Mouse (Mus musculus): Measurements from ENCODE around the gene Slc15a4. TPM values are rescaled to one million over a fixed set of nuclear protein-coding genes. Genes with fewer than 3 reads are reported as not detected.

Gene Slc15a4
- polyA plus RNA-seq, 1 experiment from 2014 or later, result 18.1 TPM

DNA sequence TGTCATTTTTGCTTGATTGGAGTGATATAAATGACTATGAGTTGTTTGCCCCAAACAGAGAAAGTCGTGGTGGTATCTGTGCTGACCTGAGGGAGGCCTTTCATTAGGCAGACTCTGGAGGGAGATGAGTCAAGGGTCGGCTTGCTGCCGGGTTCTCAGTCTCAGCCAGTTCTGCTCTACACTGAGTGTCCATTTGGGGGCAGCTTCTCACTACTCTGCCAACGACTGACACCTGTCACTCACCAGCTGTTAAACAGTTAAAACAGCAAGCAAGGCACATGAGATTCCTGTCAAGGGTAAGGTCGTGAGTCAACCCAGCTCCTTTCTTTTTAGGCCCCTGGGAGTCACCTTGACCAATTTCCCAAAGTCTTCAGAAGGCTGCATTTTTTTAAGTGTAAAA, 40.3 kb downstream of the Slc15a4 start:
- no peak overlapping the region for H3K27ac ChIP-seq
- H3K9ac ChIP-seq, result no peak overlapping the region
- WGBS, result 66% methylated on average over 5 of the region's 5 CpGs
- H3K4me3 ChIP-seq (replicated peaks), result no peak overlapping the region
- H3K4me1 ChIP-seq (replicated peaks), result no peaks in the 10 kb centered on the region
- H3K4me2 ChIP-seq (replicated peaks), result no peak overlapping the region
- H3K27me3 ChIP-seq (replicated peaks), result no peaks in the 10 kb centered on the region
- peaks cover 27% of the 10 kb centered on the region for H3K36me3 ChIP-seq
- H3K9me3 ChIP-seq, result no peaks in the 10 kb centered on the region
- no peak for ATAC-seq

DNA sequence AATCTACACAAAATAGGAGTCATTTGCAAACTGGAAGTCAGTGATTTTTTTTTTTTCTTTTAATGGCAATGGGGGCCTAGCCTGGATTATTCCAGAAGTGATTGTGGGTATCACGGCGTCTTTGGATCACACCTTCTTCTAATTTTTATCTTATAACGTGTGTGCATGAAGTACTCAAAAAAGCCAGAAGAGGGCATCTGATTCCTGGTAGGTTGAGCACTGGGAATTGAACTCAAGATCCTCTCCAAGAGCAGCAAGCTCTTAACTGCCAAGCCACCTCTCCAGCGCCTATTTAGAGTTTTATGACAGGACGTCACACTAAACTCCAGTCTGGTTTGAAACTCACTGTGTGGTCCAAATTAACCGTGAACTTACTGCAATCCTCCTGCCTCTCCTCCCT, 44.8 kb downstream of the Slc15a4 start:
- Histone ChIP-seq H3K27me3 (replicated peaks) (no peaks in the 10 kb centered on the region), H3K9ac (no peak overlapping the region), H3K36me3 (peaks cover 3% of the 10 kb centered on the region; the same call in 1 of the 2 replicates), H3K4me2 (replicated peaks) (no peak overlapping the region), H3K4me3 (replicated peaks) (no peak overlapping the region), H3K27ac (no peak overlapping the region), H3K4me1 (replicated peaks) (no peaks in the 10 kb centered on the region), H3K9me3 (no peaks in the 10 kb centered on the region)
- no peak for ATAC-seq
- WGBS, result 65% methylated on average over 6 of the region's 6 CpGs

DNA sequence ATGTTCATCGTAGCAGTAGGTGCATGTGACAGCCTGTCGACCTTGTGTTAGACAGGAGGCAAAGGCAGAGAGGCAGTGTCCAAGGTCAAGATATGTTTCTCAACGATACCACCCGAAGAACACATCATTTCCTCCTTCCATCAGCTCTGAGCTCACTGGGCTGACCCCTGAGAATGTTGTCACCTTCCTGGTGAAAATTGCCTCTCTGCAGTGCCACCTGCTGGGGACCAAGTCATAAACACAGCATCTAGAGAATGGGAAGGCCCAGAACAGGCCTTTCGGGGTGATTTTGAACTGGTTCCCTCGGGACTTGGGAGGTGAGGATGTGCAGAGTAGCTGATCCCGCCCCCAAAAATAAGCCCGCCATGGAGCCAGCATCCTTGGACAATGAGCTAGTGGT, 49.0 kb downstream of the Slc15a4 start:
- H3K27ac ChIP-seq, result no peak overlapping the region
- H3K36me3 ChIP-seq, result no peaks in the 10 kb centered on the region
- no peak for ATAC-seq
- no peaks in the 10 kb centered on the region for H3K4me1 ChIP-seq (replicated peaks)
- no peaks in the 10 kb centered on the region for H3K9me3 ChIP-seq
- 78% methylated on average over 8 of the region's 8 CpGs for WGBS
- no peak overlapping the region for H3K4me2 ChIP-seq (replicated peaks)
- H3K4me3 ChIP-seq (replicated peaks), result no peak overlapping the region
- H3K27me3 ChIP-seq (replicated peaks), result no peaks in the 10 kb centered on the region
- H3K9ac ChIP-seq, result no peak overlapping the region

DNA sequence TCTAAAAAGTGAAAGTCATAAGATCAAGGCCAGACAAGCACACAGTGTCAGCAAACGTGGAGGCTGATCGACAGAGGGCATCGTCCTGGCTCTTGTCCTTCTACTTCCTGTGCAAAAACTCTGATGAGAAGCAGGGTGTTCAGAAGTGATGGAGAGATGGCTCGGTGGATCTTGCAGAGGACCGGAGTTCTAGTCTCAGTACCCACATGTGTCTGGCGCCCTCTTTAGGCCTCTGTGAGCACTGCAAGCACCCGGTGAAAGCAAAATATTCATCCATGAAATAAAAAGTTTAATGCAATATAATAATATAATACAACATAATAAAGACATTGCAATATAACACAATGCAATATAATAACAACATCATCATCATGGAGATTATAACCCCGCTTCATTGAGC, 55.3 kb downstream of the Slc15a4 start:
- no peaks in the 10 kb centered on the region for H3K9me3 ChIP-seq
- H3K4me3 ChIP-seq (replicated peaks), result no peak overlapping the region
- no peak overlapping the region for H3K27ac ChIP-seq
- no peaks in the 10 kb centered on the region for H3K27me3 ChIP-seq (replicated peaks)
- ATAC-seq, result no peak
- no peaks in the 10 kb centered on the region for H3K4me1 ChIP-seq (replicated peaks)
- 51% methylated on average over 8 of the region's 8 CpGs for WGBS
- H3K36me3 ChIP-seq, result no peaks in the 10 kb centered on the region
- no peak overlapping the region for H3K4me2 ChIP-seq (replicated peaks)
- no peak overlapping the region for H3K9ac ChIP-seq

DNA sequence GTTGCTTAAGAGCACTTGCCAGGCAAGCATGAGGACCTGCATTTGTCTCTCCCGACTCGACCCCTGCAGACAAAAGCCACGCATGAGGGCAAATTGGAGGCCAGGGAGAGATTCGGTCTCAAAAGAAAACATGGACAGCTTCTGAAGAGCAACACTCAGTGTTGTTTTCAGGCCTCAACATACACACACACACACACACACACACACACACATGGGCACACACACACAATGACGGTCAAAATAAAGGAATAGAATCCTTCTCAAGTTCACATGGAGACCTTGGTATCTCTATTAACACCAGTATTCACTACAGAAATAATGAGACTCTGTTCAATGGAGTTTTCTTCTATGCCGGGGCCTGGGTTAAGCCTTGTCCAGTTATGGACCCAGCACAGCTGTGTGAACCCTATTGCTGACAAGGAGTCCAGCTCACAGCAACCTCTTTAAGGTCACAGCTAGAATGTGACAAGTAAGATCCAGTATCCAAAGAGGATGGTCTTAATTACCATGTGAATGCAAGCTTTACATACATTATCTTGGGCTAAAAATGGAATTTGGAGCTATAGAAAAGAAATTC, 65.4 kb downstream of the Slc15a4 start:
- H3K4me1 ChIP-seq (replicated peaks), result no peaks in the 10 kb centered on the region
- no peaks in the 10 kb centered on the region for H3K9me3 ChIP-seq
- no peak overlapping the region for H3K27ac ChIP-seq
- no peak overlapping the region for H3K9ac ChIP-seq
- H3K27me3 ChIP-seq (replicated peaks), result no peaks in the 10 kb centered on the region
- H3K4me2 ChIP-seq (replicated peaks), result no peak overlapping the region
- 79% methylated on average over 6 of the region's 6 CpGs for WGBS
- no peak for ATAC-seq
- no peak overlapping the region for H3K4me3 ChIP-seq (replicated peaks)
- H3K36me3 ChIP-seq, result no peaks in the 10 kb centered on the region

DNA sequence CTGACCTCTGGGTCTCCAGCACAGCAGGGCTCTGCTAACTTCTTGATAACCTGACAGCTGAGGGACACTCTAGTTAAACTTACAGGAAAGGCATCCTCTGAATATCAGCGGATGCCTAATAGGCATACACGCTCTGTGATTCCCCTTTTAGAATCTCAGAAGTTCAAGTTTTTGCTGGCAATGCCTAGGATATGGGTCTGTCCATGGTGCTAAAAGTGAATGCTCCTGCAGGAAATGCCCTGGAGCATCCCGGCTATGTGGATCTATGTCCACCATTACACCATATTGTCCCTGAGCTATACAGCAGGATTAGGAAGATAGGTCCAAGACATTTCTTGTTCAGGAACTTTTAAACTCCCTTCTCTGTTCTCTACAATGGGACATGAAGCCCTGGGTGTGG, 71.6 kb downstream of the Slc15a4 start:
- WGBS, result 82% methylated on average over 3 of the region's 3 CpGs
- no peak overlapping the region for H3K4me2 ChIP-seq (replicated peaks)
- no peaks in the 10 kb centered on the region for H3K4me1 ChIP-seq (replicated peaks)
- no peak overlapping the region for H3K4me3 ChIP-seq (replicated peaks)
- H3K9me3 ChIP-seq, result no peaks in the 10 kb centered on the region
- no peak overlapping the region for H3K27ac ChIP-seq
- no peak for ATAC-seq
- H3K36me3 ChIP-seq, result no peaks in the 10 kb centered on the region
- no peaks in the 10 kb centered on the region for H3K27me3 ChIP-seq (replicated peaks)
- no peak overlapping the region for H3K9ac ChIP-seq

DNA sequence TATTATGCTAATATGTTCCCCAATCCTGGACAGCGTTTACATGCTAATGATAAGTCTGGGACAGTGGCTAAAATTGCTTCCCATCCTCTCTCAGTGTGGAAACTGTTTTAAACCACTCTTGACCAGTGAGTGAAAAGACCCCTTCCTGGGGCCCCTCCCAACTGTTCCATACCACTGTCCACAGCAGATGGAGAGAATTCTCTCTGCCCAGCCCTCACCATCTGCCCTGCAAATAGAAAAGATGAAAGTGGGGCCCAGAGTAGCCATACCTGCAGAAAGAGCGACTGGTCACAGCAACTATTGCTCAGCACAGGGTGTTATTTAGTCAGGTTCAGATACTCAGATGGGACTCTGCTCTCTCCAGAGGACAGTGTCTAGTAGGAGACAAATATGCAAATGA, 84.6 kb downstream of the Slc15a4 start:
- 79% methylated on average over 2 of the region's 2 CpGs for WGBS
- no peak overlapping the region for H3K4me2 ChIP-seq (replicated peaks)
- no peaks in the 10 kb centered on the region for H3K4me1 ChIP-seq (replicated peaks)
- H3K27me3 ChIP-seq (replicated peaks), result no peaks in the 10 kb centered on the region
- H3K9ac ChIP-seq, result no peak overlapping the region
- H3K9me3 ChIP-seq, result no peaks in the 10 kb centered on the region
- no peak for ATAC-seq
- no peak overlapping the region for H3K27ac ChIP-seq
- H3K4me3 ChIP-seq (replicated peaks), result no peak overlapping the region
- no peaks in the 10 kb centered on the region for H3K36me3 ChIP-seq

DNA sequence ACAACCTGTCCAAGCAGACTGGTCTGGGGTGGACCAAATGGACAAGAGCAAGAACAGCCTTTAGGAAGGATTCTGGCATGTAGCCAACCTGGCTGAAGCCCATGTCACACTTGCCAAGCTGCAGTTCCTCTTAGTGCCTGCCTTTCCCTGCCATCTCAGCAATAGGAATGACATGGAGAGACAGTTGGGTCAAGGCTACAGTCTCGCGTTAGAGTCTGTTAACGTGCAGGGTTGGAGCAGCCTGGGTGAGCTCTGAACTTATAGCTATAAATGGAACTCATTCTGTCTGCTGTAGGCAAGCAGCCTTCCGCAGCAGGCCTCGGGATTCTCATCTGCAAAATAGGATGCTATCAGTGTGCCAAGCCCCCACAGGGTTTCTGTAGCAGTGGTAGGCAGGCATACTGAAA, 86.1 kb downstream of the Slc15a4 start:
- ATAC-seq, result no peak
- Histone ChIP-seq H3K27me3 (replicated peaks) (no peaks in the 10 kb centered on the region), H3K4me1 (replicated peaks) (no peaks in the 10 kb centered on the region), H3K36me3 (no peaks in the 10 kb centered on the region), H3K27ac (no peak overlapping the region), H3K4me2 (replicated peaks) (no peak overlapping the region), H3K9ac (no peak overlapping the region), H3K4me3 (replicated peaks) (no peak overlapping the region), H3K9me3 (no peaks in the 10 kb centered on the region)
- WGBS, result 91% methylated on average over 5 of the region's 5 CpGs

Other genes with a start within 250 kb of the Slc15a4 start
- 0.63 and 0.78 TPM in 2 replicates for gene Glt1d1, start 635 bp downstream of the Slc15a4 start, polyA plus RNA-seq (2015; fragmentation: Nextera tagmentation; extraction: Ambion mirVana)

Data from intestine, embryonic 15.5 days (tissue).